Mouse (Mus musculus): Measurements from ENCODE around the gene Myo1e. TPM values are rescaled to one million over a fixed set of nuclear protein-coding genes. Genes with fewer than 3 reads are reported as not detected.

The Myo1e gene
- polyA plus RNA-seq, 1 experiment: 86.6 TPM

DNA sequence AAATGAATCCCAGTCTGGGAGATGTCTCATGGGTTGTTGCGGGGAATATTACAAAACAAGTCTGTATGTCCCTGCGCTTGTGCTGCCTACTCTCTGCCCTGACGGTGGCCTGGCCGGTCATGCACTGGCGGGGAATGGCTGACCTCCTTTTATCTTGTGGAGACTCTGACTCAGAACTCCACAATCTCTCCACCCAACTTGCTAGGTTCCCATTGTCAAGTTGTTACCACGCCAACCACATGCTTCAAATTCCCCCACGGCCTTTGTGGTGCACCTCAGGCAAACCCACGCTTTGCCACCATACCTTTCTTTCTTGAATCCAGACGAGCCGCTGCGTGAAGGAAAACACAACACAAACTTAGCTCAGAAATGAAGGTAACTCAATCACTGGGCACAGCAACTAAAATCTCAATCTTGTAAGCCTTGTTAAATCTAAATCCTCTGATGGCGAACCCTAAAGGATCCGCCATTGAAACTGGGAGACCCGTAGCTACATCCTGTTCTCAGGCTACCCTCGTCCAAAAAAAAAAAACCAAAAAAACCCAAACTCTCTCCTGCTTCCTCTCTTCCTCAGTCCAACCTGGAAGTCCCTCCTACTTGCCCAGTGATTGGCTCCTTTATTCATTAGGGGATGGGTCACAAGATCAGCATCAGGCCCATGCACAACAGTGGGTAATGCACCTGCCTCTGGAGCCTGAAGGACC is 10.0 kb upstream of the Myo1e start:
- no peak overlapping the region for H3K27ac ChIP-seq (ENCODE audit: insufficient read depth, low read depth, low read length)
- H3K4me3 ChIP-seq (ENCODE audit: insufficient read depth, low read length): no peak overlapping the region
- TF ChIP-seq CTCF (IDR thresholded peaks at IDR 0.05; ENCODE audit: low read depth, low read length): no peak
- no peak for TF ChIP-seq POLR2A (IDR thresholded peaks at IDR 0.05; ENCODE audit: borderline replicate concordance, low read depth, low read length)
- H3K4me1 ChIP-seq (ENCODE audit: control insufficient read depth, insufficient read depth, low read length): no peaks in the 10 kb centered on the region

DNA sequence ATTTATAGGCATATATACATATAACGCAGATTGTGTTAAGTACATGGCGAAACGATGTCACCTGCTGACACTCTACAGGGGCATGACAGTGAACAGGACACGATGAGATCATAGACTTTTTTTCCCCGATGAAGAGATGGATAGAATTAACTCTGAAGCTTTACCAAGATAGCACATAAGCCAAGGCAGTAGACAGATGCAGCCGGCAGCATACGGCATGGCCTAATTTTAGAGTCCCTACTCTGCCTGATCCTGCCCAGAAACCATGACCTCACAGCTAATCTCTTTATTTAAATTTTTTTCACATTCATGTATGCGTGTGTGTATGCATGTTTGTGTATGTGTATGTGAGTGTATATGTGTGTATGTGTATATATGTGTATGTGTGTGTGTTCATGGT is 9.2 kb upstream of the Myo1e start:
- TF ChIP-seq CTCF (IDR thresholded peaks at IDR 0.05; ENCODE audit: low read depth, low read length) (no peak), POLR2A (IDR thresholded peaks at IDR 0.05; ENCODE audit: borderline replicate concordance, low read depth, low read length) (no peak)
- no peak overlapping the region for H3K4me3 ChIP-seq (ENCODE audit: insufficient read depth, low read length)
- H3K4me1 ChIP-seq (ENCODE audit: control insufficient read depth, insufficient read depth, low read length): no peaks in the 10 kb centered on the region
- H3K27ac ChIP-seq (ENCODE audit: insufficient read depth, low read depth, low read length): no peak overlapping the region

DNA sequence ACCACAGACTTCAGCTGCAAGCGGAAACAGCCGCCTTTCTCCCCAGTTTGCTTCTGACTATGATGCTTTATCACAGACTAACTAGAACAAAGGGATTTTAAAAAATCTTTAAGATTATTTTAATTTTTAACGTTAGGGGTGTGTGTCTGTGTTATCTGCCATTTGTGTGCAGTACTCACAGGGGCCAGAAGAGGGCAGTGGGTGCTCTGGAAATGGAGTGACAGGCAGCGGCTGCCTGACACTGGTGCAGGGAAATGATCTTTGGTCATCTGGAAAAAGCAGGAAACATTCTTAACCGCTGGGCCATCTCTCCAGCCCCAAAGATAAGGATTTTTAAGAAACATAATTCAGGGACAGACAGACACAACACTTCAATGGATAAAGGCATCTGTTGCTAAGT is 4.4 kb upstream of the Myo1e start:
- H3K4me3 ChIP-seq (ENCODE audit: insufficient read depth, low read length): no peak overlapping the region
- no peak overlapping the region for H3K27ac ChIP-seq (ENCODE audit: insufficient read depth, low read depth, low read length)
- no peaks in the 10 kb centered on the region for H3K4me1 ChIP-seq (ENCODE audit: control insufficient read depth, insufficient read depth, low read length)
- peak; percentile 87 for TF ChIP-seq CTCF (IDR thresholded peaks at IDR 0.05; ENCODE audit: low read depth, low read length)
- no peak for TF ChIP-seq POLR2A (IDR thresholded peaks at IDR 0.05; ENCODE audit: borderline replicate concordance, low read depth, low read length)

DNA sequence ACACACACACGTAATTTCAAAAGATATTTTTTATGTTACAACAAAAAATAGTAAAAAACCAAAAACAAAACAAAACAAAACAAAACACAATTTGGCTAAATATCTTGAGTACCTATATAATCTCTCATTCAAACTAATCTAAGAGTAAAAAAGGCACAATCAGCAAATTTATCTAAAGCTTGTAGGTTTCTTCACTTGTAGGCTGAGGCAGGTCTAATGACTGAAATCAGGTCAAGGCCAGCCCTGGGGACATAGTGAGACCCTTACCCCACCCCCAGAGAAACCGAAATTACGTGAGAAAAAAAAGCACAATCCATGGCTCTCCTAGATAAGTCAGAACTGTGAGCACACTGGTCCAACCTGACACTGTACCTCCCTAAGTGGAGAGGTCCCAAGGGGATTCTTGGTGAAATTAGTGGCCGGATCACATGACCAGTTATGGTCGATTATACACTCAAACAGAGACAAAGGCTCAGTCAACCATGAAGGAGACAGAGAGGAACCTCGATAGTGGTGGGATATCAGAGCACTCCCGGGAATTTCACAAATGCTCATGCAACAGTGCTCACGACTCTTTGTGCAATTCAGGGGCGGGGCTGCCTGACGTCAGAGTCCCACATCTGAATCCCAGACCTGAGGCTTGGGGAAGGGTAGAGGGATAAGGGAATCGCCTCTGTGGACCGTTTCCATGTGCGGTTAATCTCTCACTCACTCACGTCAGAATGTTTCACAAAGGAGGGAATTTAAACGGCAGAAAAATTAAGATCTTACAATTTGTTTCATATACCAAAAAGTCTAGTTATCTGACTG is 3.7 kb upstream of the Myo1e start:
- Histone ChIP-seq H3K4me1 (ENCODE audit: control insufficient read depth, insufficient read depth, low read length) (no peaks in the 10 kb centered on the region), H3K4me3 (ENCODE audit: insufficient read depth, low read length) (no peak overlapping the region), H3K27ac (ENCODE audit: insufficient read depth, low read depth, low read length) (no peak overlapping the region)
- TF ChIP-seq POLR2A (IDR thresholded peaks at IDR 0.05; ENCODE audit: borderline replicate concordance, low read depth, low read length) (no peak), CTCF (IDR thresholded peaks at IDR 0.05; ENCODE audit: low read depth, low read length) (no peak)

DNA sequence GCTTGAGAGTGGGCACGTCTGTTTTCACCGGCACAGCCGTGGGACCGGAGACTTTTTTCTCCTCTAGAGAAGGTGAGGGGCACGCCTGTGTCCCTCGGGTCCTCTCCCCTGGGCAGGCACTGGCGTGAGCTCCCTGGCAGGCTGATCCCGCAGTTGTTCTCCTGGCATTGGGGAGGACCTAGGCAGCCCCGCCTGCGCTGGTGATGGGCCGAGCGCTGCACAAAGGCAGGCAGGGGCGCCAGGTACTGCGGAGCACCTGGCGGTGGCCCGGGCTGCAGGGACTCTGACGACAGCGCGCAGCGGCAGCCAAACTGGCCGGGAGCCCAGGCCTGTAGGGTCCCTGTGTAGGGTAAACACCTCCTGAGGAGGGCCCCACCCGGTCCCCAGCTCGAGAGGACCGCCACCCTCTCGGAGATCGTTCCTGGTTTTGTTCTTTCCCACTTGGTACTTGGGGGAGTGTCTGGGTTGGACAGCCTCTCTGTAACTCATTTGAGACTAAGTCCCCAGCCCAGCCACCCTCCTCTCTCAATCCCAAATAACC is 901 bp downstream of the Myo1e start:
- peaks cover 26% of the 10 kb centered on the region for H3K4me1 ChIP-seq (ENCODE audit: control insufficient read depth, insufficient read depth, low read length)

DNA sequence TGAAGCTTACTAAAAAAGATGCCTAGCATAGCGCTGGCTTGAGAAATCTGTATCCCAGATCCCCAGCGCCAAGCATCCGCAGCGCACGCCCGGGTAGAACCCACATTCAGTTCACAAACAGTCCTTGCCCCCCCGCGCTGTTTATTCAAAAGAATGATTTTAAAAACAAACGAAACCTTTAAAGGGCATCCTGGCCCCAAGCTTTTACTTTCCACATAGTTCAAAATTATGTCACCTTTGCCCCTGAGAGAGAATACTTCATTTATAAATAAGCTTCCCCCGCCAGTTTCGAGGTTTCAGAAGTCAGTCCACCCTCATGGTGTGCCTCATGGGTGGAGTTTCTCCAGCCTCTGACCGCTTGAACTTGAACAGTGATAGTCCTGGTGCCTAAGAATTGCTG is 1.6 kb downstream of the Myo1e start:
- TF ChIP-seq POLR2A (IDR thresholded peaks at IDR 0.05; ENCODE audit: borderline replicate concordance, low read depth, low read length): no peak
- Histone ChIP-seq H3K27ac (ENCODE audit: insufficient read depth, low read depth, low read length) (peak overlapping the region; percentile 79; the same call in 1 of the 2 replicates), H3K4me1 (ENCODE audit: control insufficient read depth, insufficient read depth, low read length) (peaks cover 28% of the 10 kb centered on the region), H3K4me3 (ENCODE audit: insufficient read depth, low read length) (peak overlapping the region; percentile 87)

More for the DNA sequence above, 901 bp downstream of the Myo1e start:
- Histone ChIP-seq H3K27ac (ENCODE audit: insufficient read depth, low read depth, low read length) (peak overlapping the region; percentile 79), H3K4me3 (ENCODE audit: insufficient read depth, low read length) (peak overlapping the region; percentile 87)
- TF ChIP-seq CTCF (IDR thresholded peaks at IDR 0.05; ENCODE audit: low read depth, low read length) (no peak), POLR2A (IDR thresholded peaks at IDR 0.05; ENCODE audit: borderline replicate concordance, low read depth, low read length) (no peak)

DNA sequence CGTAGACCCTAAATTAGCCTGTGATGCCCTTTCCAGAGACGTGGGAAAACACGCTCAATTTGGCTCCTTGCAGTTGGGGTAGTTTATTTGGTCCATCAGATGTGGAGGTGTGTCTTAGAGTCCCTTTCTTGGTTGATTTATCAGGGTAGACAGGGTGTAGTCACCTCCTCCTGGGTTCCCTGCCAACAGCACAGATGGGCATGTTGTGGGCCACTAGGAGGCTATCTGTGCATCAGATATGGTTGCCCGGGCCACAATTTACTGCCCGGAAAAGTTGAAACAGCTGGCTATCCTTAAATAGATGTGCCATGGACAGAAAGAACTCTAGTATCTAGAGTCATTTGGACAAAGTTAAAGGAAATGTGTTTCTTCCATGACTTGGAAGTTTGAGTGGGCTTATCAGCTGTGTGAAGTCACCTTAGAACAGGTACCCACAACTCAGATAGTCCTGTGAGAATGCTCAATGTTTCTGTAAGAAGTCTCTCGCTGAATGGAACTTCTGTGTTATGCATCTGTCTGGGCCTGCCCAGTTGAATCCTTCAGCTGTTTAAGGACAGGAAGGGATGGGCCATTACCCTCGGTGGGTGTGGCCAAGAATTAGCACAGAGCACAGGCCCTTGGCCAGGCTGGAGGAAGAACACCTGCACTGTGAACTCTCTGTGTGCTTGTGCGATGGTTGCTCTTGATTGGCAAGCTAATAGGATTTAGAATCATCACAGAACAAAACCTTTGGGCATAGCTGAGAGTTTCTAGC is 2.3 kb downstream of the Myo1e start:
- Histone ChIP-seq H3K4me3 (ENCODE audit: insufficient read depth, low read length) (peak overlapping the region; percentile 87), H3K27ac (ENCODE audit: insufficient read depth, low read depth, low read length) (0 out of 2 replicates have a peak overlapping the region, but pooled peaks have one; percentile 15), H3K4me1 (ENCODE audit: control insufficient read depth, insufficient read depth, low read length) (peaks cover 28% of the 10 kb centered on the region)
- no peak for TF ChIP-seq CTCF (IDR thresholded peaks at IDR 0.05; ENCODE audit: low read depth, low read length)
- TF ChIP-seq POLR2A (IDR thresholded peaks at IDR 0.05; ENCODE audit: borderline replicate concordance, low read depth, low read length): no peak

DNA sequence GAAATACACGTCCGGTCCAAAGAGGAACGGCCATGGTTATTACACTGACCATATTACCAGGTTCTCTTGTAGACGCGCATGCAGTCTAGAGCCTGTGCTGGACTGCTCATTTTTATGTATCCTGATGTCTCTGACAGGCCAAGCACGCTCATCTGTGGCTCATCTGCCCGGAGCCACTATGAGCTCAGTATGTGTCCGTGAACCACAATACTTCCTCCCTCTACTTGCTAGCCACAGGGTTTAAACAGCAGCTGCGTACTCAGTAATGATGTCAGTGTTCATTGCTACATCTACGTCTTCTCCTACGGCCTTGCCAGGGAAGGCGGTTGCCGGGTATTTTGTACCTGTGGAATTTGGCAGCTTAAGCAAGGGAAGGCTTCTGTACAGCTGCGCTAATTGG is 4.5 kb downstream of the Myo1e start:
- TF ChIP-seq CTCF (IDR thresholded peaks at IDR 0.05; ENCODE audit: low read depth, low read length) (no peak), POLR2A (IDR thresholded peaks at IDR 0.05; ENCODE audit: borderline replicate concordance, low read depth, low read length) (no peak)
- H3K4me1 ChIP-seq (ENCODE audit: control insufficient read depth, insufficient read depth, low read length): peaks cover 31% of the 10 kb centered on the region
- no peak overlapping the region for H3K4me3 ChIP-seq (ENCODE audit: insufficient read depth, low read length)
- no peak overlapping the region; the same call in 1 of the 2 replicates for H3K27ac ChIP-seq (ENCODE audit: insufficient read depth, low read depth, low read length)

DNA sequence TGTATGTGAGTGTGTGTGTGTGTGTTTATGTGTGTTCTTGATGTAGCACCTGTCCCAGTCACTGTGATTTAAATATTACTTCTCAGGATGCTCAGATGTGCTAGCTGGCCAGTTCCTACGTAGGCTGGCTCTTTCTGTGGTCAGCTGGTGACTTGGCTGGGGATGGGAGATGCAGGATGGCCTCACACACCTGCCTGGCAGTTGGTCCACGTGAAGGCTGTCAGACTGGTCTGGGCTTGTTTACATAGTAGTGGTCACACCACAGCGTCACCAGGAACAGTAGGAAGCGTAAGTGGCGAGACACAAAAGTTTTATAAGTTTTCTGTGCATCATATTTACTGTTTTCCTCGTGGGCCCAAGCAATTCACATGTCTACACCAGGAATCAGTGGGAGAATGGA is 9.4 kb downstream of the Myo1e start:
- peaks cover 44% of the 10 kb centered on the region for H3K4me1 ChIP-seq (ENCODE audit: control insufficient read depth, insufficient read depth, low read length)
- no peak overlapping the region for H3K4me3 ChIP-seq (ENCODE audit: insufficient read depth, low read length)

More for the DNA sequence above, 9.4 kb downstream of the Myo1e start:
- TF ChIP-seq CTCF (IDR thresholded peaks at IDR 0.05; ENCODE audit: low read depth, low read length) (no peak), POLR2A (IDR thresholded peaks at IDR 0.05; ENCODE audit: borderline replicate concordance, low read depth, low read length) (no peak)
- no peak overlapping the region for H3K27ac ChIP-seq (ENCODE audit: insufficient read depth, low read depth, low read length)

All from bone marrow macrophage, adult 2 months (primary cell).